Comparison of ENCODE assay signal across 9 mouse cellular contexts in genomic region chrX:99481677-99482338, GRCm38 (mm10). TPM values are rescaled to one million over a fixed set of nuclear protein-coding genes. Genes with fewer than 3 reads are reported as not detected.
DNase-seq lines count a peak whose midpoint lies in the region; ATAC-seq and TF ChIP-seq lines count a peak whose summit lies in the region.
"Had no signal": no experiment of that assay in that cellular context is flagged by ENCODE, and none has a peak within 500 bp of the region (broad histone marks: within the 10 kb centered on the region; RNA-seq: fewer than 3 reads in every experiment).

No protein-coding gene starts in this region.

- H3K27ac ChIP-seq in hindbrain, embryonic 10.5 days = peak overlapping the region; percentile 62
- H3K27ac ChIP-seq in neural tube, embryonic 12.5 days = peak overlapping the region; percentile 46; the same call in 1 of the 2 replicates
- H3K27ac ChIP-seq in intestine, postnatal 0 days (ENCODE audit: low read depth, low read length) = no peak overlapping the region

- H3K9me3 ChIP-seq in hindbrain, embryonic 10.5 days = no peaks in the 10 kb centered on the region
- H3K9me3 ChIP-seq in neural tube, embryonic 12.5 days = no peaks in the 10 kb centered on the region
- H3K9me3 ChIP-seq in intestine, postnatal 0 days (ENCODE audit: control insufficient read depth) = no peaks in the 10 kb centered on the region

- DNase-seq in left cerebral cortex, postnatal 14 days (ENCODE audit: low spot score in 2 of 2) = peak; percentile 20 to 79
- no peak for DNase-seq in left cerebral cortex, postnatal 10 days (ENCODE audit: extremely low spot score in 1 of 2, low spot score in 2 of 2)
- DNase-seq in embryo, embryonic 10.5 days (ENCODE audit: low spot score) = peak; percentile 62
- peak; percentile 31 for DNase-seq in hindbrain, embryonic 10.5 days (ENCODE audit: low spot score)
- DNase-seq in thymus, postnatal 10 days (ENCODE audit: low spot score in 2 of 2) = no peak
- DNase-seq: thymus, postnatal 25 days had no signal

- no peak overlapping the region for H3K4me3 ChIP-seq in hindbrain, embryonic 10.5 days
- H3K4me3 ChIP-seq in neural tube, embryonic 12.5 days = no peak overlapping the region
- H3K4me3 ChIP-seq in intestine, postnatal 0 days (ENCODE audit: low read depth, low read length) = no peak overlapping the region

- H3K4me2 ChIP-seq in neural tube, embryonic 12.5 days (replicated peaks) = peak overlapping the region; percentile 22; the same call in 1 of the 2 replicates
- H3K4me2 ChIP-seq in intestine, postnatal 0 days (replicated peaks; ENCODE audit: low read depth) = no peak overlapping the region

- H3K4me1 ChIP-seq in hindbrain, embryonic 10.5 days (replicated peaks) = peaks cover 31% of the 10 kb centered on the region
- H3K4me1 ChIP-seq in neural tube, embryonic 12.5 days = peaks cover 3% of the 10 kb centered on the region; the same call in 1 of the 2 replicates
- H3K4me1 ChIP-seq in intestine, postnatal 0 days (replicated peaks; ENCODE audit: control insufficient read depth, insufficient read depth, low read length) = no peaks in the 10 kb centered on the region

- H3K27me3 ChIP-seq in hindbrain, embryonic 10.5 days (ENCODE audit: insufficient read depth, poor library complexity, severe bottlenecking) = peaks cover 80% of the 10 kb centered on the region
- 0 out of 2 replicates have a peak, but pooled peaks cover 9% of the 10 kb centered on the region for H3K27me3 ChIP-seq in neural tube, embryonic 12.5 days (replicated peaks)
- no peaks in the 10 kb centered on the region for H3K27me3 ChIP-seq in intestine, postnatal 0 days (replicated peaks; ENCODE audit: control insufficient read depth, insufficient read depth, low read length)

- H3K36me3 ChIP-seq in hindbrain, embryonic 10.5 days = no peaks in the 10 kb centered on the region
- no peaks in the 10 kb centered on the region for H3K36me3 ChIP-seq in neural tube, embryonic 12.5 days
- no peaks in the 10 kb centered on the region for H3K36me3 ChIP-seq in intestine, postnatal 0 days (ENCODE audit: control insufficient read depth, insufficient read depth)

- TF ChIP-seq CTCF in intestine, postnatal 0 days (IDR thresholded peaks at IDR 0.05; ENCODE audit: low read depth) = no peak

- 41% methylated on average over 12 of the region's 12 CpGs for WGBS in hindbrain, embryonic 10.5 days
- 33% methylated on average over 11 of the region's 12 CpGs for WGBS in neural tube, embryonic 12.5 days
- WGBS in intestine, postnatal 0 days = 51% methylated on average over 11 of the region's 12 CpGs

- intact Hi-C loops in left cerebral cortex, postnatal 14 days (cut with DNase I) = no loop called here
- intact Hi-C loops in left cerebral cortex, postnatal 10 days (cut with DNase I) = no loop called here

- ATAC-seq in neural tube, embryonic 12.5 days (ENCODE audit: low FRiP score, low read depth) = peak; percentile 94
- ATAC-seq in megakaryocyte-erythroid progenitor cell, adult 5-6 weeks (replicated peaks; ENCODE audit: low FRiP score, low TSS enrichment, poor library complexity, severe bottlenecking) = no peak
- no peak for ATAC-seq in intestine, postnatal 0 days

- no peak overlapping the region for H3K9ac ChIP-seq in neural tube, embryonic 12.5 days
- H3K9ac ChIP-seq in intestine, postnatal 0 days (ENCODE audit: low read depth, low read length) = no peak overlapping the region

RNA-seq across cellular contexts. Expression of gene Pja1, which starts 10.7 kb away (rescaled TPM):
- 100 to 1,000 TPM; 181 to 200 TPM for total RNA-seq in left cerebral cortex, postnatal 14 days (2021)
- total RNA-seq in left cerebral cortex, postnatal 10 days (2021) = 100 to 1,000 TPM; 188 to 200 TPM
- polyA plus RNA-seq in hindbrain, embryonic 10.5 days (2016; fragmentation: Nextera tagmentation; extraction: Ambion mirVana) = 188 and 192 TPM in 2 replicates
- polyA plus RNA-seq in neural tube, embryonic 12.5 days (2016; fragmentation: Nextera tagmentation; extraction: Ambion mirVana) = 266 and 268 TPM in 2 replicates
- 34.2 and 43.7 TPM in 2 replicates for total RNA-seq in megakaryocyte-erythroid progenitor cell, adult 5-6 weeks (2014; fragmentation: Nextera tagmentation)
- total RNA-seq in megakaryocyte-erythroid progenitor cell, adult 5-6 weeks (2017) = 54.1 and 61.3 TPM in 2 replicates
- 74.1 and 74.4 TPM in 2 replicates for polyA plus RNA-seq in intestine, postnatal 0 days (2015; fragmentation: Nextera tagmentation; extraction: Ambion mirVana)

Comparison
In these comparisons a context has a peak if more than half of its experiments do, and no peak if none do; other contexts are left out.
1. DNase-seq: peak in left cerebral cortex, postnatal 14 days (2 of 2), embryo, embryonic 10.5 days (single experiment) and hindbrain, embryonic 10.5 days (single experiment); none in left cerebral cortex, postnatal 10 days (0 of 2) and thymus, postnatal 10 days (0 of 2).